Mouse (Mus musculus): Measurements from ENCODE around the gene Lmbr1l. TPM values are rescaled to one million over a fixed set of nuclear protein-coding genes. Genes with fewer than 3 reads are reported as not detected.
"Not testable (repeated sequence)": the region's sequence is repeated elsewhere in the genome, so short reads cannot be mapped to it uniquely, and the experiment has no call there.

Gene Lmbr1l
- total RNA-seq (2022): 10 to 100 TPM; 17.9 to 21.8 (median 19.6) TPM

DNA sequence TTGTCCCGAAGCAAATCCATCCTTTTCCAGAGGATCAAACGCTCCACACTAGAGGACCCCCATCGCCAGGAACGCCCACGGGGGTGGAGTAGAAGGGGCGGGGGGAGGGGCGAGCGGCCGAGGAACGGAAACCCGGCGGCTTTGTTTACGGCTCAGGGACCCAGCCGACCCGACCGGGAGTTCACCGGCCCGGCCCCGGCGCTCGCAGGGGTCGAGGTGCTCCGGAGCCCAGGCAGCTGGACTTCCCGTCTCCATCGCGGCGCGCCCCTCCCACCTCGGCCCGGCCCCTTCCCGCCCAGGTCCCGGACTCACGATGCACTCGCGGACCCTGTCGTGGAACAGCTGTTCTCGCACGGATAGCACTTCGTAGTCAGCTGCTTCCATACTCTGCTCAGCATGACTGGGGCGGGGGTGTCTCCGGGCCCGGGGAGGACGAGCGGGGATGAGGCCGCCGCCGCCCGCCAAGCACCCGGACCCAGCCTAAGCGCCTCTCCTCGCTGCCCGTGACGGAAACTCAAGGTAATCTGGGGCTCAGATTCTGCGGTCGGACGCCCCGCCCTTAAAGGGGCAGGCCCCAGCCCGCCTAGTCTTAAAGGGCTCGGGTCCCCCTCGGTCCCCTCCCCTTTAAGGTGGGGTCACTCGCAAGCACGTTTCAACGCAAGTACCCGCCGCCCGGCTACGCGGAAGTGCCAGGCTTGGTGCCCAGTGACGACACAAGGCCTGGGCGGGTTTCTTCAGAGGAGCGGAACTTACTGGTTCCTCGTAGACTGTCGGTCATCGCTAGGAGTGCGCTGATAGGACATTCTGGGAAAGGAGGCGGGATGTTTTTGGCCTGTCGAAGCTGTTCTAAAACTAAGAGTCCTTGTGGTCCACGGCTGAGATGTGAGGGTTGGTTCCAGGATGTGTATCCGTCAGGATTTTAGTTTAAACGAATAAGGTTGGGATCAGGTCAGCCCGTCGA is at the start of gene Lmbr1l:
Lmbr1l (minus strand) TSS at position 694 of the 961 bp plus-strand sequence.
- peak; percentile 99 for DNase-seq (ENCODE audit: low spot score in 2 of 2)

DNA sequence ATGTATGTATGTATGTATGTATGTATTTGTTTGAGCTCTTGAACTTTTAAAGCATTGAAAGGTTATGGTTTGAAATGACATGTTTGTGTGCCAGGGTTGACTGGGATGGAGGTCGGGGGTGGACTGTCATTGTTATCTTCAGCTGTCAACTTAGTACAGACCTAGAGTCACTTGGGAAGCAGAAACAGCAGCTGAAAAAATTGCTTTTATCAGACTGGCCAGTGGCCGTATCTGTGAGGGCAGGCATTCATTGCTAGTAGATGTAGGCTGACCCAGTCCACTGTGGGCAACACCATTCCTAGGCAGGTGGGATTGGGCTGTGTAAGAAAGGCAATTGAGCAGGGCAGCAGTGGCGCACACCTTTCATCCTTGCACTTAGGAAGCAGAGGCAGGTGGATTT is 41.5 kb upstream of the Lmbr1l start:
- no peak for DNase-seq (ENCODE audit: low spot score in 2 of 2)

DNA sequence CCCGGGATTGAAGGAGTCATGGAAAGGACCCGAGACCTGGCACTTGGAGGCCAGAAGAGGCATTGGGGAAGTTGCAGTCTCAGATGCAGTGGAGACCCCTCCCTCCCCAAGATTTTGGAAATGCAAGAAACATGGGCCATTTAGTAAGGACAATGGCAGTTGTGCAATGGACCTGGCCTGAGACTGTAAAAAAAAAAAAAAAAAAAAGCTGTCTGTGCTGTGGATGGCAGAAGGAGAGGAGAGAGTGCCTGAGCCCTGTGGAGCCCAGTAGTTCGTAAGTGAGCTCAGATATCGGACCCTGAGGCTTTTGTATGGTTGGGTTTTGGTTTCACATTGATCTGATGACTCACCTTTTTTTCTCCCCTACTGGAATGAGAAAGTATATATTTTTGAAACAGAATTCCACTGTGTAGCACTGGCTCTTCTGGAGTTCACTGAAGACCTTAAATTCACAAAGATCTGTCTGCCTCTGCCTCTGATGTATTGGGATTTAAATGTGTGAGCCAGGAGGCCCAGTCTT is 40.9 kb upstream of the Lmbr1l start:
- no peak for DNase-seq (ENCODE audit: low spot score in 2 of 2)

DNA sequence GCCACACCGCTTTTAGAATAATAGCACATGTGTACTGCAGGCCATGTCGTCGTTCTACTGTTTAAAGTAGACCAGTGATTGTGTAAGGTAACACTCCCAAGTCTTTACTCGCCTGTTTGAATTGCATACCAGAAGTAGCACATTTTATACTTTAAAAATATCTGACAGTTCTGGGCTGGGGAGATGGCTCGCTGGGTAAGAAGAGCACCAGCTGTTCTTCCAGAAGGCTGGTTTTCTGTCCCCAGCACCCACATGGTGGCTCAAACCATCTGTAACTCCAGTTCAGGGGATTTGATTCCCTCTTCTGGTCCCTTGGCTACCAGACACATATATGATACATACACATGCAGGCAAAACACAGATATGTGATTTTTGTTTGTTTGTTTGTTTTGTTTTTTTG is 39.4 kb upstream of the Lmbr1l start:
- no peak for DNase-seq (ENCODE audit: low spot score in 2 of 2)

DNA sequence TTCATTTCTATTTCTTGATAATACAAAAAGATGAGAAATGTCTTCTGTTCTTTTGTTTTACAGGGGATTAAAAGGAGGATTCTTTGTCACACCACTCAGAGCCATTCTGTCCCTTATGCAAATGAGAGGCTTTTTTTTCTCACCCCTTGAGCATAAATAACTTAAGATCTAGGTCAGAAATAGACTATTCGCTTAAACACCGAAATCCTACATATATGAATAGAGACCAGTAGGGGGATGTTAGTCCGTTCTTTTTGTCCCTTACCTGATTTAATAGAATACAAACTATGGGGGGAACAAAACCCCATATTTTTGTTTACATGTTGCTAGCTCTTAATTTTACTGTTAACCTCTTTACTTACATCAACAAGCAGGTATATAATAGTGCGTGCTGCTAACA is 38.0 kb upstream of the Lmbr1l start:
- no peak for DNase-seq (ENCODE audit: low spot score in 2 of 2)

DNA sequence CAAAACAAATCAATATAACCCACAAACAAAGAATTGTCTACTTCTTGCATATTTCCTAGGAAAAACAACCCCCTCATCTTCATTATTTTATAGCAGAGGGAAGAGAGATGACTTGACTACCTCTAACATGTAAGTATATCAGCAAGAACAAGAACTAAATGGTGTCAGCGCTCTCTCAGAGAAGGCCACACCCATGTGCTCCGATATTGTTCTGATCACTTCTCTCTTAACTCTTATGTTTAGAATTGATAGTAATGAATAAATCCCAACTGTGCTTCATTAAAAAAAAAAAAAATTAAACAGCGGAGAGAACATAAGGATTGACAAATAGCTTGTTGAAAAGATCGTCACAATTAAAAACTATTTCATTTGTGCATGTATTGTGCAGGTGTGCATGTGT is 37.3 kb upstream of the Lmbr1l start:
- no peak for DNase-seq (ENCODE audit: low spot score in 2 of 2)

DNA sequence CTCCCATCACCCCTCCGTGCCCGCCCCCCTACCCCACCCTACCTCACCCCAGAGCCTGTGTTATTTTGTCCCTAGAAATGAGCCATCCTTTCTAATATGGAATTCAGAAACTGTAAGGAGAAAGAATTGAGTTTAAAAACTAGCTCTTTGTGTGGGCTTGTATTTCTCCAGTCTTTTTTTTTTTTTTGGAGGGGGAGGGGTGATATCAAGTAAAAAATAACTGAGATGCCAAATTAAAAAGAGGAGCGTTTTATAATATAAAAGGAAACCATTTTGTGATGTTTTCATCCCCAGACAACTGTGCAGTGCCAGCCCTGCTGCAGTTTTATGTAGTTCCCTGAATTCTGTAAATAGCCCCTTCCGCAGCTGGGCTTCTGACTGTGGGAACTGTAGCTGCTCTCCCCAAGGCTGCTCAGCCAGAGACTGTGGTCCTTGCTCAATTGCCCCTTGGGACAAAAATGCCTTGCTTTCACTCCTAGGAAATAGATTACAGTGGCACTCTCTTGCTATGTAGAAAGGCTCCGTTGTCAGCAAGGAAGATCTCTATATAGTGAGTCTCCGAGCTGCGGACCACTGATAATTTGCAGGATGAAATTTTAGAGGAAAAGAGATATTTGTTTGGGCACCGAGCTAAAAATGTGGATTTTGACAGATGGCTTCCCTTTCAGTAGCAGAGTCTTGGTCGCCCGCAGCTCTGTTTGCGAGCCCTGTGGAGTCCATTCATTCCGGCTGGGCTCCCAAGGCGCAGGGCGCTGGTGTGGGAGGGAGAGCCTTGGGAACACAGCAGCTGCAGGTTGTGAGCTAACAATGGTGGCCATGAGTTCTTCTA is 36.6 kb upstream of the Lmbr1l start:
- DNase-seq (ENCODE audit: low spot score in 2 of 2): peak in 1 of 2 experiments; percentile 48

DNA sequence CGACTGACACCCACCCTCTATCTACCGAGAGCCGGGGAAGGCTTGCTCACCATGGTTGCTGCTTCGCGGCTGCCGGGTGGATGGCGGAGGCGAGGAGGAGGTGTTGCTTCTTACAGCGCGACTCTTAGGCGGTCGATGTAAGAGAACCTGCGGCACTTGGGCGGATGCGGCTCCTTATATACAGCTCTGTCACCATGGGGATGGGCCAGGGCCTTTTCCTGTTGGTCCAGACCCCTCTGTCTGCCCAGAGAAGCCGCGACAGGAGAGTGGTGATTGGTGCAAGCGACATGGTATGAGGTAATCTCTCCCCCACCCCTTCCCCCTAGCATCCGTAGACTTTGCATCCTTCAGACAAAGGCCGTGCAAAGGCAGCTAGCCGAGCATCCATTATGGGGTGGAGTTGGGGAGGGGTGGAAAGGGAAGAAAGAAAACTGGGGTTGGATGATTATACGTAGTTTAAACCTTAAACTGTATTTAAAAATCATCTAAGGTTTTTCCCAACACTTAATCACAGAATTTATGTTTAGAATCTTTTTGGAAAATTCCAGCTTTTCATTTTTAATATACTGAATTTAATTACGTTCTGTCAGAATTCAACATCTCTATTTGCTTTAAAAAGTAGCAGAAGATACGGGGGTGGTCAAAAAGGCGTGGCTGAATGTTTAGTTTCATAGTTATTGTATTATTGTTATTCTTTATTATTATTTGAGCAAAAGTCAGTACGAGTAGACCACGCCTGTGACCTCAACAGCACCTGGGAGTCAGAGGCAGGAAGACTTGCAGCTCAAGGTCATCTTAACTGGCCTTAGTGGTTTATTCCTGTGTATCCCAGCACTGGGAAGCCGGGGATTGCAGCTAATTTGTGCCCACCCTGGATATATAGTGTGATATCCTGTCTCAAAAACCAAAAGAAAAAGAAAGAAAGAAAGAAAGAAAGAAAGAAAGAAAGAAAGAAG is 35.6 kb upstream of the Lmbr1l start, which contains the start of the genes Gm49450 and Tuba1a:
Gm49450 (minus strand) TSS at position 151 of the 956 bp plus-strand sequence.
Tuba1a (minus strand) TSS at position 303 of the 956 bp plus-strand sequence.
- DNase-seq (ENCODE audit: low spot score in 2 of 2): peak; percentile 97

DNA sequence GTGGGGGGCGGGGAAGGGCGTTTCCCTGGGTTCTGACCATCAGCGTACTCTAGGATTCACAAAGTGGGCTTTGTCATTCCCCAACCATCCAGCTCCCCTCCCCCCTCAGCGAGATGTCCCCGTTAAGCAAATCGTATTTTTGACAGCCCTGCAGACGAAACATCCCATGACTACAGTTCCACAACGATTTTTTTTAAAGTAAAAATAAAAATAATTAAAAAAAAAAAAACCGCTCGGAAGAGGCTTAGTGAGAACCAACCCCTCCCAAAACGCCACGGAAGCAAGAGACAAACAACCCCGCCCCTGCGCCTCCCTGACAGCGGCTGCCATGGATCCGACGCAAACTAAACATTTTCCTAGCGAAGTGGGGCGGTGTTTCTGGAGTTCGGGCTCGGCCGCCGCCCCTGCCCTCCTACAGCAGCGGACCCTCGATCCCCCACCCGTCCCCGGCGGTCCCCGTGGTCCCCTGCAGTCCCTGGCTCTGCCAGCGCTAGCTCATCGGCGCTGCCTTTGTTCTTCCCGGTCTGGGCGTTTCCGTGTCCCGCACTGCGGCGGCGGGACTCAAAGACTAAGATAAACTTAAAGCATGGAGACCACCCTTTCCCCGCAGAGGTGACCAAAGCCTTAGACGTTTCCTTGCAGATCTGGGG is 34.8 kb upstream of the Lmbr1l start:
- DNase-seq (ENCODE audit: low spot score in 2 of 2): no peak

DNA sequence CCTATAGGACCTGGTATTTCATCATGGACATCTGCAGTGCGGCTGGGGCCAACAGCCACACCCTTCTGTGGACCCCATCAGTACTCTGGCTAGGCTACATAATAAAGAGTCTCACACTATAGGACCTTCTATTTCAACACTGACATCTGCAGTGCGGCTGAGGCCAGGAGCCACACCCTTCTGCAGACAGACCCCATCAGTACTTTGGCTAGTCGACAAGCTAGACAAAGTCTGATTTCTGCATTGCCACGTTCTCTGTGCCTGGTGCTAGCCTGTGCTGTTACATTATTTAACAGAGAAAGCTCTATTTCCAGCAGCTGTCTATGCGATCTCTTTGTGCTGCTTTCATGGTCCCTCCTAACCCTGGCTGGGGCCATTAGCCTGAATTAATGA is 34.0 kb upstream of the Lmbr1l start:
- no peak for DNase-seq (ENCODE audit: low spot score in 2 of 2)

DNA sequence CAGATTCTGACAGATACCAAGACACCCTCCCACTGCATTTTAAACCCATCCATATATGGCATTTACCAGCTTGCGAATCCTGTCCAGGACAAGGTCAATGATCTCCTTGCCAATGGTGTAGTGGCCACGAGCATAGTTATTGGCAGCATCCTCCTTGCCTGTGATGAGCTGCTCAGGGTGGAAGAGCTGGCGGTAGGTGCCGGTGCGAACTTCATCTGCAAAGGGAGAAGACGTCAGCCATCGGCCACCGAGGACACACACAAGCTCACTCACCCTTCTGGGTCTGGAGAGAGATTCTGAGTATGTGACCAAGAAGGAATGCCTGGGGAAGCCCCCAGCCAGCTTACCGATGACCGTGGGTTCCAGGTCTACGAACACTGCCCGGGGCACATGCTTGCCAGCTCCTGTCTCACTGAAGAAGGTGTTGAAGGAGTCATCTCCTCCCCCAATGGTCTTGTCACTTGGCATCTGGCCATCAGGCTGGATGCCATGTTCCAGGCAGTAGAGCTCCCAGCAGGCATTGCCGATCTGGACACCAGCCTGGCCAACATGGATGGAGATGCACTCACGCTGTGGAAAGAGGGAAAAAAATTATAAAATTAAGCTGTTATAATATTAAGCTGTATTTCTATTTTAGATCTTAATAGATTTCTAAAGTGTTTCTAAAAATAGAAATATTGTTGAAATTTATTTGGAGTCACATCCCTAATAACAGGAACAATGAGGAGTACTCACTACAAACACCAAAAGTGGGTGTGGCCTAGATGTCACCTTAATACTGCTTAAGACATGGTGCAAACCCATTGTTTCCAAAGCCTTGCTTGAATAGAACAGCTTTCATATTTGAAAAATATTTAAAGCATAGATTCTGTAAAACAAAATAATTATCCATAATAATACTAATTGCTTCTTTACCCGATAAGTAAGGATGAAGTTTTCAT is 33.4 kb upstream of the Lmbr1l start:
- DNase-seq (ENCODE audit: low spot score in 2 of 2): not testable (repeated sequence)

DNA sequence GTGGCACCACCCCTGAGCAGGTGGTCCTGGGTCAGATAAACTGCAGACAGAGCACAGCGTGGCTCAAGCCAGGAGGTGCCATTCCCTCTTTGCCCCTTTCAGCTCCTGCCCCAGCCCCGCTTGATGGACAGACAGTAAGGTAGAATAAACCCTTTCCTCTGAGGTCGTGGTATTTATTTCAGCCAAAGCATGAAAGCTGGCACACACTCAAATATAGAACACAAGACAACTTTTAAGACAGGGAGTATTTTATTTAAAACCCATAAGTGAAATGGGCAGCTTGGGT is 31.5 kb upstream of the Lmbr1l start:
- DNase-seq (ENCODE audit: low spot score in 2 of 2): no peak

DNA sequence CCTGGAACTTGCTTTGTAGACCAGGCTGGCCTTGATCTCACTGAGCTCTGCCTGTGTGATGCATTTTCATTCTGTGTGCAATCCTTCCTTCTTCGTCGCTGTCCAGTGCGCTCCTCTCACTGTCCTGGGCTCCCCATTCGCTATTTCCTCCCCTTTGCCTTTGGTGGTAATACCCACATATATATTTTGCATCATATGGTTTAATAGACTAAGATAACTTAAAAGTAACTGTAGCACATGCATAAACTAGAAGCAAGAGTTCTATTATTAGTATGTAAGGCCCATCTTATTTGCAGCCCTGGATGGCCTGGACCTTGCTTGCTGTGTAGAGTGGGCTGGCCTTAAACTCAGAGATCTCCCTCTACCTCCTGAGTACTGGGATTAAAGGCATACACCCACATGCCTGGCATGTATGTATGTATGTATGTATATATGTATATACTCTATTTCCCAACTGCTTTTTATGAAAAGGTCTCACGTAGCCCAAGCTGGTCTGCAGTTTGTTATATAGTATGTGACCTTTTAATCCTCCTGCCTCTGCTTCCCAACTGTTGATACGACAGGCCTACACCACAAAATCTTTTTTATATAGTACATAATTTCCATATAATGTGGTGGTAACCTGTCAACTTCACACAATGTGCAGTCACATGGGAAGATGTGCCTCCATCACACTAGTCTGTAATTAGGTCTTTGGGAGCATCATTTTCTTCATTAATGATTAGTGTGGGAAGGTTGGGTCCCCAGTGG is 31.0 kb upstream of the Lmbr1l start:
- DNase-seq (ENCODE audit: low spot score in 2 of 2): no peak

DNA sequence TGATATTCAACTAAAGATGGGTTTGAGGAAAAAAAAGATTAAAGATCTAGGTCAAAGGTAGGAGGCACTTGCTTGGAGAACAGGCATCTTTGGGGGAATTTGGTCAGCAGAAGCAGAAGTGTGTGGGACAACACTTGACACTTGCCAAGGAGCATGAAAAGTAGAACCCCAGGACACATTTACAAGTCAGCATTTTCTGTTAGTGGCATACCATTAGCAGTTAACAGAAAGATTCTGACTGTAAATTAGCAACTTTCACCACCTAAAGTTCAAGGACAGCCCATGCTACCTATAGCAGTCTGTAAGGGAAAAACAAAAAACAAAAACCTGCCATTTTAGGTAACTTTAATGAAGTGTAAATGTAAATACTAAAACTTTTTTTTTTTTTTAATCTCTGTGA is 30.4 kb upstream of the Lmbr1l start:
- DNase-seq (ENCODE audit: low spot score in 2 of 2): no peak

DNA sequence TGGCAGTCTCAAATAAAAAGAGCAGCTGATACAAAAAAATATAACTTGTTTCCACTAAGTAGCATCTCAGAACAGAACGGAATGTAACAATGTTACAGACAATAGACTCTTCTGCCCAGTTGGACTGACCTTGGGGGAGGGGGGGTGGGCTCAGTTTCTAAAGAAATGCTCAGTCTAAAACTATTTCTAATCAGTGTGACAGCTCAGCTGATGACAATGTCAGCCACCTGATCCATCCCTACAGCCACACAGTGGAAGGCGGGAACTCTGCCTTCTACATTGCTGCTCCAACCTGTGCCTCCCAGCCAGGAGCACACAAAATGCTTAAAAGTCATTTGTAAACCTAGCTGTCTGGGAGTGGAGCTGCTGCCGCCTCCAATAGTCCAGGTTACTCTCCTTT is 29.9 kb upstream of the Lmbr1l start:
- DNase-seq (ENCODE audit: low spot score in 2 of 2): no peak

DNA sequence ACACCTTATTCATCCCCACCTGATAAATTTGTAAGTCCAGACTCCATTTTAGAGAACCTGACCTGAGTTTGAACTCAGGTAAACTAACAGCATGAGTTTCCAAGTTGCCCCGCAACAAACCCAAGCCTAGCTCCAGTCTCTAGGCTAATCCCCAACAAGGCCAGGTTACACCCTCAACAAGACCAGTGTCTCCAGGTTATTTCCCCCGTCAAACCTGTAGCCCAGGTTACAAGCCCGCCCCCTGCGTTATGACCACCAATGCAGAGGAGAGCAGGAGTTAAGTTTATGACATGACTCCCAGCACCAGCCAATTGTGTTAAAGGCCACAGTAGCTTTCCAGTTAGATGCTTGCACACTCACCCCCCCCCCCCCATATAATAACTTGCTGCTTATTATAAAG is 25.1 kb upstream of the Lmbr1l start:
- DNase-seq (ENCODE audit: low spot score in 2 of 2): no peak

DNA sequence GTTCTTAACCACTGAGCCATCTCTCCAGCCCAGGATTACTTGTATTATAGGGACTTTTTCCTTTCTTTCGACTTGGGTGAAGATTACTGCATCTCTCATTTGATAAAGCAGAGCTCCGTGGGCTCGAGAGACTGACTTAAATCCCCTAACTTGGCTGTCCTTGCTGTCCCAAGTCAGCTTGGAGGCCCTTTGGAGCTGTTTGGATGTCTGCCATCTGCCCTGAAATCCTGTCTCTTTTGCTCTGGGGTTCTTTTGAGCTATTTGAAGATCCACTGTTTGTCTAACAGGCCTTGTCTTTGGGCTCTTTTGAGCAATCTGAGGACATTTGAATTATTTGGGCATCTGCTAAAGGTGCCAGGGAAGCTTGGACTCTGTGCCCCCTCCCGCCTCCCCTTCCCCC is 24.1 kb upstream of the Lmbr1l start:
- no peak for DNase-seq (ENCODE audit: low spot score in 2 of 2)

DNA sequence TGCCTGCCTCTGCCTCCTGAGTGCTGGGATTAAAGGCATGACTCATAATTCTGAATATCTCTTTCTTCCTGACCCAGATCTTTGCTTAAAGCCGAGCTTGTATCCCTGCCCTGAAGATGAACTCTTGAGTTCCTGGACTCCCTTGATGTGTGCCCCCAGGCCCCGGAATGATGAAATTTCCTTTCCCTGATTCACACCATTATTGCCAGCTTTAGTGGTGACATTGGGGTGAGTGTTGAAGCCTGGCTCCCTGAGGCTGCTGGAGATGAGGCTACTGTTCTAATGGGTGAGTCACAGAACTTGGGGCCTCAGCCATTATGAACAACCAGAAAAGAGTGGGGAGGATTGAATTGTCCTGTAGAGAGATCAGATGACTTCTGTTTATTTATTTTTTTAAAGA is 23.5 kb upstream of the Lmbr1l start:
- no peak for DNase-seq (ENCODE audit: low spot score in 2 of 2)

DNA sequence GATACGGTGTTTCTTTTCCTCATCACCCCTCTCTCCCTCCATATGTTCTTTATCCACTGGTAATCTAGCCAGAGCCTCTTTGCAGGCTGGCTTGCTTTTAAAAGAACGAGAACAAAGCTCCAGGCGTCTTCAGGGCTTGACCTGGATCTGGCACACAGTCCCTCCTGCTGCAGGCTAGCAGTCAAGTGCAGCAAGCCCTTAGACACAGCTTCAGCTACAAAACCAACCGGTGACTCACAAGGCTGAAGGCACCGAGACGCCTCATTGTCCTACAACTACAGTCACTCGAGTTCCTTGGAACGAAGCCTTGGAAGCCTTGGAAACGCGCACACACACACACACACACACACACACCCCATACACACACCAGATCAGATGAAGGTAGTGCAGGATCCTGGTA is 22.8 kb upstream of the Lmbr1l start:
- no peak for DNase-seq (ENCODE audit: low spot score in 2 of 2)
